Mouse (Mus musculus) cerebellum, adult 11 months (tissue): ENCODE data around the gene Rtn2.
"Not testable (repeated sequence)": the region's sequence is repeated elsewhere in the genome, so short reads cannot be mapped to it uniquely, and the experiment has no call there.

ENCODE experiments used
- DNase-seq: peaks from one replicate; pipeline ENCODE4 v3.0.0; 2022

Rtn2 gene

GRCm38 (mm10) chr7:19269721-19270441 lies 12.5 kb upstream of the Rtn2 start:
- DNase-seq, result no peak

- no peak for DNase-seq
These were observed 11.8 kb upstream of the Rtn2 start for GRCm38 (mm10) chr7:19270509-19271237.

GRCm38 (mm10) chr7:19271238-19272172 lies 10.9 kb upstream of the Rtn2 start, which contains the start of gene Vasp:
TSS of gene Vasp (minus strand) at chr7:19271817.
- DNase-seq, result peak; percentile 71

- peak; percentile 66 for DNase-seq
These were observed 10.2 kb upstream of the Rtn2 start for GRCm38 (mm10) chr7:19272173-19272764.

- DNase-seq, result no peak
These were observed 6.2 kb upstream of the Rtn2 start for GRCm38 (mm10) chr7:19276253-19276652.

- no peak for DNase-seq
These were observed 3.4 kb upstream of the Rtn2 start for GRCm38 (mm10) chr7:19279052-19279451.

- DNase-seq, result no peak
These were observed 2.8 kb upstream of the Rtn2 start, which contains the start of gene Ppm1n for GRCm38 (mm10) chr7:19279581-19280114. TSS of gene Ppm1n (minus strand) at chr7:19280064.

- not testable (repeated sequence) for DNase-seq
These were observed 632 bp upstream of the Rtn2 start for GRCm38 (mm10) chr7:19281680-19282304.

GRCm38 (mm10) chr7:19282791-19283405 lies 474 bp downstream of the Rtn2 start:
- DNase-seq, result peak; percentile 67

- no peak for DNase-seq
These were observed 981 bp downstream of the Rtn2 start for GRCm38 (mm10) chr7:19283406-19283804.

GRCm38 (mm10) chr7:19284763-19285162 lies 2.3 kb downstream of the Rtn2 start:
- no peak for DNase-seq

GRCm38 (mm10) chr7:19290969-19291596 lies 8.7 kb downstream of the Rtn2 start:
- DNase-seq, result no peak

GRCm38 (mm10) chr7:19295503-19296185 lies 13.2 kb downstream of the Rtn2 start:
- DNase-seq, result peak; percentile 95

- no peak for DNase-seq
These were observed 14.6 kb downstream of the Rtn2 start for GRCm38 (mm10) chr7:19297034-19297433.

- no peak for DNase-seq
These were observed 15.4 kb downstream of the Rtn2 start for GRCm38 (mm10) chr7:19297794-19298193.

- no peak for DNase-seq
These were observed 16.8 kb downstream of the Rtn2 start for GRCm38 (mm10) chr7:19299194-19299593.

GRCm38 (mm10) chr7:19300501-19301421 lies 18.3 kb downstream of the Rtn2 start:
- DNase-seq, result peak; percentile 76

GRCm38 (mm10) chr7:19301461-19302263 lies 19.2 kb downstream of the Rtn2 start:
- no peak for DNase-seq
